8 mouse cellular contexts compared by ENCODE assay signal in the genomic region with DNA sequence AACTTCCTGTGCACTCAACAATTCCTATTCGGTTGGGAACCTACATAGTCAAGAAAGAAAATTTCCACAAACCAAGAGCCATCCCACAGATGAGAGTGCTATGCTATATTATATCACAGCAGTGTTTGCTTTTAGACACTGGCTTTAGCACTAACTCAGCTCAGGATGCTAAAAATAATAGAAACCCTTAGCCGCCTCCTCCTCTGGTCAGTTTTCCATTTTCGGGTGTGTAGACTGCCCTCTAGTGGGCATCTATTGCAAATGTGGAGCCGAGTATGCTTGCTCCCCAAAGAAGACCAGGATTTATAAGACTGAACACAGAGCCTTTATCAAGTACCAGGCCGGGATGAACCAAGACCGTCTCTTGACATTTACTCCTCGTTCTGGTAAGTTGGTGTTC.
DNase-seq lines count a peak whose midpoint lies in the region; ATAC-seq lines count a peak whose summit lies in the region.

No protein-coding gene starts in this region.

- ATAC-seq in frontal cortex, adult (ENCODE audit: low TSS enrichment), result peak; percentile 99

- 33% methylated on average over 7 of the region's 7 CpGs for WGBS in heart, embryonic 10.5 days

- DNase-seq in heart, adult 8-10 months (ENCODE audit: low spot score), result peak; percentile 16
- DNase-seq in heart, embryonic 10.5 days (ENCODE audit: low spot score), result no peak
- DNase-seq in cerebellum, adult 11 months, result peak; percentile 6
- DNase-seq in layer of hippocampus, adult 18-20 months (ENCODE audit: low spot score in 2 of 2), result peak; percentile 37 to 69
- peak; percentile 49 for DNase-seq in lung, postnatal 36 days
- DNase-seq in right cerebral cortex, postnatal 4 days, result peak; percentile 17
- DNase-seq in thymus, postnatal 25 days, result no peak

- no peak overlapping the region for H3K4me3 ChIP-seq in heart, embryonic 10.5 days

- no peaks in the 10 kb centered on the region for H3K4me1 ChIP-seq in heart, embryonic 10.5 days

- H3K36me3 ChIP-seq in heart, embryonic 10.5 days, result no peaks in the 10 kb centered on the region

- no peak overlapping the region for H3K27ac ChIP-seq in heart, embryonic 10.5 days

- H3K9me3 ChIP-seq in heart, embryonic 10.5 days, result no peaks in the 10 kb centered on the region

- peaks cover 8% of the 10 kb centered on the region; the same call in 1 of the 2 replicates for H3K27me3 ChIP-seq in heart, embryonic 10.5 days (ENCODE audit: insufficient read depth, poor library complexity, severe bottlenecking)

Comparison
In these comparisons a context has a peak if more than half of its experiments do, and no peak if none do; other contexts are left out.
1. DNase-seq: peak in heart, adult 8-10 months (single experiment), cerebellum, adult 11 months (single experiment), layer of hippocampus, adult 18-20 months (2 of 2), lung, postnatal 36 days (single experiment) and right cerebral cortex, postnatal 4 days (single experiment); none in heart, embryonic 10.5 days (single experiment) and thymus, postnatal 25 days (single experiment).